Mouse (Mus musculus) C2C12 (cell line): ENCODE data around the gene Grhpr. TPM values are rescaled to one million over a fixed set of nuclear protein-coding genes. Genes with fewer than 3 reads are reported as not detected.

ENCODE experiments used
- H3K27me3 ChIP-seq: one replicate; pipeline ENCODE4 v1.6.1; 2011; ENCODE audit not compliant: control insufficient read depth, insufficient read depth, insufficient read length
- H3K36me3 ChIP-seq: one replicate; pipeline ENCODE4 v1.6.1; 2011; ENCODE audit not compliant: control insufficient read depth, insufficient read depth
- H3K4me3 ChIP-seq: one replicate; pipeline ENCODE4 v1.5.1; 2011; ENCODE audit warnings: mild to moderate bottlenecking, control low read depth; ENCODE audit not compliant: poor library complexity, insufficient read depth, severe bottlenecking
- H3K79me2 ChIP-seq: one replicate; pipeline ENCODE4 v1.6.1; 2011; ENCODE audit not compliant: control insufficient read depth, insufficient read depth
- H3K79me3 ChIP-seq: one replicate; pipeline ENCODE4 v1.6.1; 2011; ENCODE audit warnings: low read depth, control low read depth
- H3ac ChIP-seq: one replicate; pipeline ENCODE3; 2011; ENCODE audit warnings: low read depth; ENCODE audit not compliant: control insufficient read depth, insufficient read length
- CEBPB ChIP-seq: IDR thresholded peaks from one replicate; pipeline ENCODE4 v1.6.1; 2011; ENCODE audit warnings: low read depth, mild to moderate bottlenecking, control low read depth, moderate library complexity
- CTCF ChIP-seq: IDR thresholded peaks from one replicate; pipeline ENCODE4 v1.5.1; 2011; ENCODE audit not compliant: control insufficient read depth, insufficient read depth, insufficient read length
- FOSL1 ChIP-seq: IDR thresholded peaks from one replicate; pipeline ENCODE4 v1.8.0; 2011; ENCODE audit warnings: mild to moderate bottlenecking, low read length; ENCODE audit not compliant: poor library complexity, insufficient read depth, severe bottlenecking
- MAX ChIP-seq: IDR thresholded peaks from one replicate; pipeline ENCODE4 v1.6.1; 2011; ENCODE audit warnings: mild to moderate bottlenecking, control low read depth
- MYOD1 ChIP-seq: IDR thresholded peaks from one replicate; pipeline ENCODE4 v1.6.1; 2011; ENCODE audit warnings: low read depth; ENCODE audit not compliant: control insufficient read depth, insufficient read length
- MYOG ChIP-seq: IDR thresholded peaks from one replicate; pipeline ENCODE4 v1.6.1; 2011; ENCODE audit not compliant: control insufficient read depth, insufficient read length; ENCODE audit errors: extremely low read depth
- USF1 ChIP-seq: IDR thresholded peaks from one replicate; pipeline ENCODE4 v1.6.1; 2011; ENCODE audit warnings: low read depth, mild to moderate bottlenecking, control low read depth, moderate library complexity
- polyA plus RNA-seq: library from polyadenylated mRNA; unstranded; fragments of >200 nt; fragmentation: generic; extraction: Trizol; gene quantifications from one replicate; pipeline ENCODE4 v1.2.1, GENCODE M21; 2012; ENCODE audit warnings: missing spikeins

Gene Grhpr
- polyA plus RNA-seq, 1 experiment, result 24.0 TPM

- Histone ChIP-seq H3K79me2 (no peaks in the 10 kb centered on the region), H3ac (no peak overlapping the region), H3K4me3 (no peak overlapping the region), H3K79me3 (no peaks in the 10 kb centered on the region), H3K27me3 (peaks cover 3% of the 10 kb centered on the region), H3K36me3 (no peaks in the 10 kb centered on the region)
- no peak for TF ChIP-seq FOSL1
- no peak for TF ChIP-seq MYOG
- no peak for TF ChIP-seq USF1
- no peak for TF ChIP-seq MYOD1
- no peak for TF ChIP-seq CEBPB
- no peak for TF ChIP-seq CTCF
- no peak for TF ChIP-seq MAX
Measured at GRCm38 (mm10) chr4:44953041-44953440, 28.2 kb upstream of the Grhpr start.

GRCm38 (mm10) chr4:44958776-44959175 is 22.4 kb upstream of the Grhpr start:
- H3K79me3 ChIP-seq, result no peaks in the 10 kb centered on the region
- H3K27me3 ChIP-seq, result no peaks in the 10 kb centered on the region
- TF ChIP-seq FOSL1 (no peak), MYOD1 (no peak), MYOG (no peak), CTCF (no peak), USF1 (no peak), MAX (no peak), CEBPB (no peak)
- H3ac ChIP-seq, result no peak overlapping the region
- H3K79me2 ChIP-seq, result no peaks in the 10 kb centered on the region
- H3K36me3 ChIP-seq, result no peaks in the 10 kb centered on the region
- no peak overlapping the region for H3K4me3 ChIP-seq

- Histone ChIP-seq H3K36me3 (no peaks in the 10 kb centered on the region), H3K27me3 (no peaks in the 10 kb centered on the region), H3K4me3 (no peak overlapping the region), H3K79me2 (no peaks in the 10 kb centered on the region), H3K79me3 (no peaks in the 10 kb centered on the region), H3ac (no peak overlapping the region)
- TF ChIP-seq CEBPB (no peak), MYOG (no peak), FOSL1 (no peak), CTCF (no peak), MYOD1 (no peak), MAX (no peak), USF1 (no peak)
Measured at GRCm38 (mm10) chr4:44959220-44959619, 22.0 kb upstream of the Grhpr start.

- no peak overlapping the region for H3K4me3 ChIP-seq
- H3ac ChIP-seq, result no peak overlapping the region
- H3K79me3 ChIP-seq, result no peaks in the 10 kb centered on the region
- TF ChIP-seq MYOG (no peak), FOSL1 (no peak), MAX (no peak), USF1 (no peak), CTCF (no peak)
- peaks cover 15% of the 10 kb centered on the region for H3K27me3 ChIP-seq
- H3K79me2 ChIP-seq, result no peaks in the 10 kb centered on the region
- no peaks in the 10 kb centered on the region for H3K36me3 ChIP-seq
Measured at GRCm38 (mm10) chr4:44963156-44963555, 18.0 kb upstream of the Grhpr start.

DNA sequence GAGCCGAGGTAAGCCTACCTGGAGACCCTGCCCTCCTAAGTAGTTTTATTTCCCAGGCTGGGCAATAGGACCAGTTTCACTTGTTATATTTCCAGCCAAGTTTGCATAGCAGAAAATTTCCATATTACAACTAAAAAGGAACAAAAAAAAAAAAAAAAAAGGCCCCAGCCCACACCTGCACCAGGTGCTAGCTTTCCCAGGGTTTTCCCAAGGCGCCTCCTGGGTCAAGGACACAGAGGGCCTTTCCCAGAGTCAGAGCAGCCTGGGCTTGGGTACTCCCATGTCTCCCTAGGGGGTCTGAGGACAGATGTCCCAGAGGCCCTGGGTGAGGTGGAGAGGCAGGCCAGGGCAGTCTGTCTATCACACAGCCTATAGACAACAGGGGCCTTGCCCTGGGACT is 16.0 kb upstream of the Grhpr start:
- no peak for TF ChIP-seq CEBPB
- no peak for TF ChIP-seq MYOG
- no peak for TF ChIP-seq MYOD1
- no peak for TF ChIP-seq FOSL1
- no peak for TF ChIP-seq CTCF
- TF ChIP-seq USF1, result no peak
- TF ChIP-seq MAX, result no peak
- Histone ChIP-seq H3K36me3 (no peaks in the 10 kb centered on the region), H3K27me3 (peaks cover 24% of the 10 kb centered on the region), H3K79me2 (no peaks in the 10 kb centered on the region), H3K4me3 (no peak overlapping the region), H3ac (no peak overlapping the region), H3K79me3 (no peaks in the 10 kb centered on the region)

GRCm38 (mm10) chr4:44965736-44966135 is 15.5 kb upstream of the Grhpr start:
- Histone ChIP-seq H3K27me3 (peaks cover 24% of the 10 kb centered on the region), H3ac (no peak overlapping the region), H3K79me2 (no peaks in the 10 kb centered on the region), H3K79me3 (no peaks in the 10 kb centered on the region), H3K4me3 (no peak overlapping the region), H3K36me3 (no peaks in the 10 kb centered on the region)
- no peak for TF ChIP-seq FOSL1
- no peak for TF ChIP-seq USF1
- no peak for TF ChIP-seq MYOG
- no peak for TF ChIP-seq MAX
- no peak for TF ChIP-seq MYOD1
- TF ChIP-seq CEBPB, result no peak
- no peak for TF ChIP-seq CTCF
